Mouse (Mus musculus): ENCODE measurements around the gene Cx3cr1.

DNA sequence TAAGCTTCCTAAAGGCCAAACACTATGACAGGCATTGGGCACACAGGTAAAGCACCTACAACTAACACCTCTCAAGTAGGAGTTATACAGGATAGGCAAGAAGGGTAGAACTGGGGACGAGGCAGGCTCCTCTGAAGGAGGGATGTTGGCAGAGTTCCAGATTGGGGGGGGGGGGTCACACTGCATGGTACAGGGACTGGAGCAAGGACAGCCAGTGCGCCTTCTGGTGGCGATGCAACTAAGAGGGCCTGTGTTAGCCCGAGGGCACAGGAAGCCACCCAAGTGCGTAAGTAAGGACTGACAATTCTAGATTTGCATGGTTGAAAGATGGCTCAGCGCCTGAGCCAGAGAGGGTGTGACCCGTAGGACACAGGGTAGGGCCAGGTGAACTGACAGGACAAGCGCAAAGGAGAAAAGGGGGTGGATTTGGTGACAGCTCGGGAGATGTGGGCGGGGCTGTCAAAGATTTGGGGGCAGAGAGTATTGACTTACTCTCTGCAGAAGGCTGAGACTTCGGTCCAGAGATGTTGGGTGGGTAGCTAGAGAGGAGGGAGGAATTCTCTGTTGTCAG, 87.4 kb downstream of the Cx3cr1 start:
- TF ChIP-seq MAX (IDR thresholded peaks at IDR 0.05) (no peak), CTCF (IDR thresholded peaks at IDR 0.05; ENCODE audit: control insufficient read depth, insufficient read depth, insufficient read length) (peak; percentile 66)
